In genomic region chr7:144751833-144752232, GRCm38 (mm10) we compare ENCODE assay signal across 10 mouse cellular contexts. TPM values are rescaled to one million over a fixed set of nuclear protein-coding genes. Genes with fewer than 3 reads are reported as not detected.
DNase-seq lines count a peak whose midpoint lies in the region; ATAC-seq and TF ChIP-seq lines count a peak whose summit lies in the region.
"Had no signal": no experiment of that assay in that cellular context is flagged by ENCODE, and none has a peak within 500 bp of the region (broad histone marks: within the 10 kb centered on the region; RNA-seq: fewer than 3 reads in every experiment).

TSS of gene Ano1 (minus strand) at chr7:144751974.

- no peak within 1 kb of the TSS for H3K9ac ChIP-seq in kidney, postnatal 0 days (ENCODE audit: low read depth, low read length)
- H3K9ac ChIP-seq in midbrain, embryonic 14.5 days (replicated peaks; ENCODE audit: low read length) = no peak within 1 kb of the TSS

- H3K27me3 ChIP-seq in kidney, postnatal 0 days (ENCODE audit: insufficient read depth, low read length) = no peaks in the 10 kb centered on the region
- no peaks in the 10 kb centered on the region for H3K27me3 ChIP-seq in midbrain, embryonic 14.5 days (ENCODE audit: control insufficient read depth, insufficient read depth, low read length)

- no peak within 1 kb of the TSS for H3K27ac ChIP-seq in kidney, postnatal 0 days
- no peak within 1 kb of the TSS for H3K27ac ChIP-seq in brown adipose tissue, adult 24 weeks (replicated peaks; ENCODE audit: low read depth, low read length)
- no peak within 1 kb of the TSS for H3K27ac ChIP-seq in midbrain, embryonic 14.5 days (replicated peaks; ENCODE audit: low read depth, low read length)

- TF ChIP-seq CTCF in kidney, postnatal 0 days (IDR thresholded peaks at IDR 0.05; ENCODE audit: low read depth) = no peak

- 0 out of 2 replicates have a peak, but pooled peaks cover 3% of the 10 kb centered on the region for H3K4me1 ChIP-seq in kidney, postnatal 0 days (replicated peaks; ENCODE audit: insufficient read depth, low read length)
- peaks cover 4% of the 10 kb centered on the region for H3K4me1 ChIP-seq in brown adipose tissue, adult 24 weeks (ENCODE audit: control insufficient read depth, insufficient read depth, insufficient read length, low read length)
- no peaks in the 10 kb centered on the region for H3K4me1 ChIP-seq in midbrain, embryonic 14.5 days (ENCODE audit: control insufficient read depth, insufficient read depth, low read length)

- intact Hi-C loops in heart, postnatal 10 days (cut with DNase I) = no loop called here

- H3K4me3 ChIP-seq in kidney, postnatal 0 days (replicated peaks; ENCODE audit: low read depth, low read length) = no peak within 1 kb of the TSS
- no peak within 1 kb of the TSS for H3K4me3 ChIP-seq in brown adipose tissue, adult 24 weeks (ENCODE audit: insufficient read depth, low read depth, low read length)
- H3K4me3 ChIP-seq in midbrain, embryonic 14.5 days (replicated peaks; ENCODE audit: low read depth, low read length) = no peak within 1 kb of the TSS

- WGBS in kidney, postnatal 0 days = 53% methylated on average over 9 of the region's 9 CpGs
- 89% methylated on average over 9 of the region's 9 CpGs for WGBS in midbrain, embryonic 14.5 days

- ATAC-seq in kidney, postnatal 0 days (replicated peaks; ENCODE audit: low FRiP score, low read depth) = no peak
- no peak for ATAC-seq in midbrain, embryonic 14.5 days (ENCODE audit: low FRiP score, low TSS enrichment)
- ATAC-seq in megakaryocyte-erythroid progenitor cell, adult 5-6 weeks (replicated peaks; ENCODE audit: low FRiP score, low TSS enrichment, poor library complexity, severe bottlenecking) = no peak

- no peaks in the 10 kb centered on the region for H3K9me3 ChIP-seq in kidney, postnatal 0 days (replicated peaks; ENCODE audit: low read length)
- no peaks in the 10 kb centered on the region for H3K9me3 ChIP-seq in midbrain, embryonic 14.5 days (ENCODE audit: control insufficient read depth, low read length)

- no peak within 1 kb of the TSS for H3K4me2 ChIP-seq in kidney, postnatal 0 days (ENCODE audit: low read length)
- H3K4me2 ChIP-seq in midbrain, embryonic 14.5 days (ENCODE audit: low read length) = no peak within 1 kb of the TSS

- H3K36me3 ChIP-seq in kidney, postnatal 0 days (ENCODE audit: insufficient read depth, low read length) = no peaks in the 10 kb centered on the region
- H3K36me3 ChIP-seq in midbrain, embryonic 14.5 days (ENCODE audit: control insufficient read depth, insufficient read depth, low read length) = no peaks in the 10 kb centered on the region

- DNase-seq in kidney, postnatal 0 days (ENCODE audit: low spot score) = no peak
- no peak for DNase-seq in kidney, adult 18-20 months
- no peak for DNase-seq in heart, postnatal 10 days
- DNase-seq in midbrain, embryonic 14.5 days = no peak
- no peak for DNase-seq in right cerebral cortex, adult 18-20 months
- DNase-seq: embryo, embryonic 11 days; gastrocnemius, postnatal 36 days; kidney, adult 9 months had no signal

RNA-seq across cellular contexts. Expression of gene Ano1, which starts in this region (rescaled TPM):
- 33.3 and 34.1 TPM in 2 replicates for polyA plus RNA-seq in kidney, postnatal 0 days (2015; fragmentation: Nextera tagmentation; extraction: Ambion mirVana)
- 18.2 and 21.0 TPM in 2 replicates for polyA plus RNA-seq in brown adipose tissue, adult 24 weeks (2012; ENCODE audit: insufficient read depth, insufficient read length, missing spikeins)
- 10 to 100 TPM; 18.9 to 24.6 TPM for total RNA-seq in heart, postnatal 10 days (2021)
- 7.3 and 14.9 TPM in 2 replicates for polyA plus RNA-seq in midbrain, embryonic 14.5 days (2014; fragmentation: Nextera tagmentation; extraction: Ambion mirVana)
- 1.4 TPM in 1 of 2 replicates, not detected in the other for total RNA-seq in megakaryocyte-erythroid progenitor cell, adult 5-6 weeks (2014; fragmentation: Nextera tagmentation)
- total RNA-seq in megakaryocyte-erythroid progenitor cell, adult 5-6 weeks (2017) = not detected in 2 replicates

Comparison
In these comparisons a context has a peak if more than half of its experiments do, and no peak if none do; other contexts are left out.
1. RNA of gene Ano1 (total RNA-seq): 18.9 to 24.6 TPM in heart, postnatal 10 days; 1.4 TPM in megakaryocyte-erythroid progenitor cell, adult 5-6 weeks; every median in the first group is over 4 times any median in the second.